Mouse (Mus musculus): ENCODE data around the gene Slc4a8. TPM values are rescaled to one million over a fixed set of nuclear protein-coding genes. Genes with fewer than 3 reads are reported as not detected.

The Slc4a8 gene
- 0.08 TPM for polyA plus RNA-seq (2014; fragmentation: Illumina TruSeq; extraction: RNeasy Lipid Tissue Mini Kit (QIAGEN cat#74804); ENCODE audit: low read depth, low replicate concordance)

DNA sequence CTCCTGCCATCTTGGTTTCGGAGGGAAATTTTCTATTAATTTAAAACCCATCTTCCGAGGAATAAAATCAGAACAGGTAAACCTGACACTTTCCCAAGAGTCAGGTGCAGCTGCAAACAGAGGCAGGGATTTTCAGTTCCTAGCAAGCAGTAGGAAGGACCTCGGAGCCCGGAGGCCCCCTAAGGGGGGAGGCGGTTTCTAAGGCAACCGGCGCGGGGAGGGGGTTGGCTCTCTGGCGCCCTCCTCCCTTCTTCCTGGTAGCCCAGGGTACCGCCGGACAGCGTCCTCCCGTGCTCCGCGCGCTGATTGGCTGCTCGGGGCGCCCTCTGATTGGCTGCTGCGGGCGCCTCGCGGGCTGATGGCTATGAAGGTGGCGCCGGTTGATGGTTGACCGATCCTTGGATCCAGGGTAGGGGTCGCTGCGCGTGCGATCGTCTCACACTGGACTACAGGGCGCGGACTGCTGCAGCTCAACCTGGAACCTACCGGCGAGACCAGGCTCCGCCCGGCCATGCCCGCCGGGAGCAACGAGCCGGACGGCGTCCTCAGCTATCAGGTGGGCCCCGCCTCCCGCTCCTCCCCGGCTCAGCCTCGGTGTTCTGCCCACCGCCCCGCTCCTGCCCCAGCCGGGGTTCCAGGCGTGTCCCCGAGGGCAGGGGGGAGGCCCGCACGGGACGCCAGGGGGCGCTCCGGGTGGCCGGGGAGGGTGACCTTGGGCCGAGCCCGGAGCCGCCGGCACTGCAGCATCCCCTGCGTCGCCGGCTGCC is at the start of gene Slc4a8:
Gene Slc4a8 (plus strand): TSS at position 329 of the 767 bp plus-strand sequence.

DNA sequence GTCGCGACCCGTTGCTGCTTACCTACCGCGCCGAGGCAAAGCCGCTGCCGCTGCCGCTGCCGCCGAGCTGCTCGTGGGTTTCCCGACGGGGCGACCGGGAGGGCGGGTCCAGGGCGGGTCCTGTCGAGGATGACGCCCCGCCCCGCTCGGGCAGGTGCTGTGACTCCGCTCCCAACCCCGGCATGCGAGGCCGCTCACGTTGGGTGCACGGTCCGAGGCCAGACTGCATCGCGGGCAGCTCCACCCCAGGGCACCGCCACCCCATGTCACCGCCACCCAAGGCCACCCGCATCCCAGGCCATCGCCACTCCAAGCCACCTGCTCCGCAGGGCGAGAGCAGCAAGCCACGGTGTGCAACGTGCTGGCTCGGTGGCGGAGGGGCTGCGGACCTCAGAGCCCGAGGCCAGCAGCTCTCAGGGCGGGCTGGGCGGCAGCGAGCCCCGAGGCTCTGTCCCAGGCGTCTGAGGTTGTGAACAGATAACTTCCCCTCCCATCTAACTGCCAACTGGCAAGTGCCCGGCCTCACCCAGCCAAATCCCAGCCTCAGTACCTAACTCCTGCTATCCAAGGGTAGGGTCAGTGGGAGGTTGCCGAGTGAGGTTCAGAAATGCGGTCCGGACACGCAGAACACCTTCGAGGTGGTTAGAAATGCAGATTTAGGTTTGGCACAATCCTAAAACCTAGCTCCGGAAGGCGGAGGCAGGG is 32.1 kb upstream of the Slc4a8 start, which contains the start of gene Galnt6:
Gene Galnt6 (minus strand): TSS at position 96 of the 705 bp plus-strand sequence.

DNA sequence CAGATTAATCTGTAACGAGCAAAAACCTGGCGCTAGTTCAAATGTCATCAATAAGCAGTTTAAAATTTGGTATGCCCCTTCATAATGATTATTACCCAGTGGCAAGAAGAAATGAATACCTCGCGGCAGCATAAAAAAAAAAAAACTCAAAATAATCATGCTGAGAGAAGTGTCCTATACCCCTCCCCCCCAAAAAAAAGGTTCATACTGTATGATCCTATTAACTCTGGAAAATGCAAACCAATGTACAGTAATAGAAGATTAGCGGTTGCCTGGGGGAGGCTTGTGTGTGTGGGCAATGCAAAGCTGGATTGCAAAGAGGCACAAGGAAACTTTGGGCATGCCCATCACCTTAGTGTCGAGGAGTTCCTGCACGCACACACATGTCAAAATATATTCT is 108.0 kb downstream of the Slc4a8 start, which contains the start of gene Scn8a:
Gene Scn8a (plus strand): TSS at position 301 of the 400 bp plus-strand sequence.

Other genes starting within 250 kb of the Slc4a8 start
- gene Tfcp2, start 209.7 kb upstream of the Slc4a8 start, polyA plus RNA-seq (2014; fragmentation: Illumina TruSeq; extraction: RNeasy Lipid Tissue Mini Kit (QIAGEN cat#74804); ENCODE audit: low read depth, low replicate concordance), result 3.7 TPM
- 1.2 TPM for gene Pou6f1, start 161.8 kb upstream of the Slc4a8 start, polyA plus RNA-seq (2014; fragmentation: Illumina TruSeq; extraction: RNeasy Lipid Tissue Mini Kit (QIAGEN cat#74804); ENCODE audit: low read depth, low replicate concordance)
- gene Dazap2, start 146.4 kb upstream of the Slc4a8 start, polyA plus RNA-seq (2014; fragmentation: Illumina TruSeq; extraction: RNeasy Lipid Tissue Mini Kit (QIAGEN cat#74804); ENCODE audit: low read depth, low replicate concordance), result 136 TPM
- 6.9 TPM for gene Smagp, start 124.8 kb upstream of the Slc4a8 start, polyA plus RNA-seq (2014; fragmentation: Illumina TruSeq; extraction: RNeasy Lipid Tissue Mini Kit (QIAGEN cat#74804); ENCODE audit: low read depth, low replicate concordance)
- gene Bin2, start 92.2 kb upstream of the Slc4a8 start, polyA plus RNA-seq (2014; fragmentation: Illumina TruSeq; extraction: RNeasy Lipid Tissue Mini Kit (QIAGEN cat#74804); ENCODE audit: low read depth, low replicate concordance), result 1.9 TPM
- 6.7 TPM for gene Cela1, start 73.8 kb upstream of the Slc4a8 start, polyA plus RNA-seq (2014; fragmentation: Illumina TruSeq; extraction: RNeasy Lipid Tissue Mini Kit (QIAGEN cat#74804); ENCODE audit: low read depth, low replicate concordance)
- 0.21 TPM for gene Galnt6, start 32.4 kb upstream of the Slc4a8 start, polyA plus RNA-seq (2014; fragmentation: Illumina TruSeq; extraction: RNeasy Lipid Tissue Mini Kit (QIAGEN cat#74804); ENCODE audit: low read depth, low replicate concordance)
- not detected for gene Scn8a, start 108.1 kb downstream of the Slc4a8 start, polyA plus RNA-seq (2014; fragmentation: Illumina TruSeq; extraction: RNeasy Lipid Tissue Mini Kit (QIAGEN cat#74804); ENCODE audit: low read depth, low replicate concordance)

Measured in liver, adult 10 weeks (tissue).